Mouse (Mus musculus): ENCODE results near the gene Med13l.

The Med13l gene

DNA sequence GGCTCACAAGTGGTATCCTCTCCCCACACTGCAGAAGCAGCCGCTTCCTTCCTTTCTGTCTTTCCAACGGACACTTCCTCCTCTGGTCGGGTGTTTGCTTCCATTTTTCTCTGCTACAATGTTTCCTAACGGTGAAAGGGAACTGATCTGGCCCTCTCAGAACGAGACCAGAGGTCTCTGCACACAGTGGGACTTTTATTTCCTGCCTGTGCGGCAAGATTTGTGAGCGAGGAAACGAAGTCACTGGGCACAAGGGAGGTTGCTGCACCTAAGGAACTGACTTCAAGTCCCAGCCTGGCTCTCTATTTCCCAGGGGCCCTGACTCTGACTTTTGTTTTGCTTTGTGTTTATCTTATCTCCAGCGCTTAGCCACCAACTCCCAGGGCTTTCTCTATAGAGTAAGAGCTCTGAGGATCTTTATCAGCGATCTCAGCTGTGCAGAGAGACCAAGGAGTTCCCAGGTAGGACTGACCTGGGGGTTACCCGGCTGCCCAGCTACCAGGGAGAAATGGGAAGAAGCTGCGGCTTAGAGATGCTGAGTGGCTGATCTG, 4.0 kb upstream of the Med13l start:
- peak; percentile 20 for DNase-seq (ENCODE audit: low spot score)

DNA sequence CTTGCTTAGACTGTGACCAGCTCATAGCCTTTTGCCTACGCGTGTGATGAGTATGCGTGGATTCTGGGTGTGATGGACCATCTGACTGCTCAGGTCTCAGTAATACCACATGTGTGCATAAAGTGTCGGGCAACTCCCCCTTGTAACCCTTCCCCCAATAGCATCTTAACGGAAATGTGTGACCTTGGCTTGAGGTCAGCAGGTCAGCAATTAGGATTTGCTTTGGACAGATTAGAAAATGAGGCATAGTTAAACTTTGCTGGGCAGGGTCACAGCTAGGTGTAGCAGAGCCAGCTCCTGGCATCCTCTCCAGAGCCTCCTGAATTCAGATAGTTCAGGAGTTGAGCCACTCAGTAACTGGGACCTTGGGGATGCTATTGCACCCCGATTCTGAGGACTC, 1.6 kb upstream of the Med13l start:
- DNase-seq (ENCODE audit: low spot score): no peak

DNA sequence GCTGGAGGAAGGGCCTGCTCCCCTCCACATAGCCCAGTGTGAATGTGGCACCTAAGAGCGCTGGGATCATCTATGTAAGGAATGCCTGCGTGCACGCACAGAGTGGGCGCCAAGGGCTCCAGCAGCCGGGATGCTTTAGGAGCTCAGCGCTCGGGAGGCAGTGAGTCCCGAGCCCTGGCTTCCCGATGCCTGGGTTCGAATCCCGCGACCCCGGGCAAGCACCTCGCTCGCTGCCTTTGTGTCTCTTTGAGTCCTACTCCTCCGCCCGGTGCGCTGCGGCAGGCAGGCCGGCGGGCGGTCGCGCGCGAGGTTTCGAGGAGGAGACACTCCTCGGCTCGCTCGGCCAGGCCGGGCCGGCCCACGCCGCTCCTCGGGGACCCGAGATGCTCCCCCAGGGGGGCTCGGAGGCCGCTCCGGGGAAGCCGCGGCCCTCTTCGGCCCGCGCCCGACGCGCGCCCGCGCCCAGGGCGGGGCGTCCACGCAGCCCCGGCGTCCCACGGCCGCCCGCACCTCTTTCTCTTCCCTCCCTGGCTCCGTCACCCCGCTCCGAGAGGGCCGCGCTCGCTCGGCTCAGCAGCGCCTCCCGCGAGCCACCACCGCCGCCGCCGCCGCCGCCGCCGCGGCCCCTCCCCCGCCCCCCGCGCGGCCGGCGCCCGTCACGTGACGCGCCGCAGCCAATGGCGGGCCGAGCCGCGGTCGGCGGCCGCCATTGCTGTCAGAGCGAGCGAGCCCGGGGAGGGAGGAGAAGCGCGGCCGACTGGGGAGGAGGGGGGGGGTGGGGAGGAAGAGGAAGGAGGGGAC, 695 bp upstream of the Med13l start:
- peak; percentile 86 for DNase-seq (ENCODE audit: low spot score)

DNA sequence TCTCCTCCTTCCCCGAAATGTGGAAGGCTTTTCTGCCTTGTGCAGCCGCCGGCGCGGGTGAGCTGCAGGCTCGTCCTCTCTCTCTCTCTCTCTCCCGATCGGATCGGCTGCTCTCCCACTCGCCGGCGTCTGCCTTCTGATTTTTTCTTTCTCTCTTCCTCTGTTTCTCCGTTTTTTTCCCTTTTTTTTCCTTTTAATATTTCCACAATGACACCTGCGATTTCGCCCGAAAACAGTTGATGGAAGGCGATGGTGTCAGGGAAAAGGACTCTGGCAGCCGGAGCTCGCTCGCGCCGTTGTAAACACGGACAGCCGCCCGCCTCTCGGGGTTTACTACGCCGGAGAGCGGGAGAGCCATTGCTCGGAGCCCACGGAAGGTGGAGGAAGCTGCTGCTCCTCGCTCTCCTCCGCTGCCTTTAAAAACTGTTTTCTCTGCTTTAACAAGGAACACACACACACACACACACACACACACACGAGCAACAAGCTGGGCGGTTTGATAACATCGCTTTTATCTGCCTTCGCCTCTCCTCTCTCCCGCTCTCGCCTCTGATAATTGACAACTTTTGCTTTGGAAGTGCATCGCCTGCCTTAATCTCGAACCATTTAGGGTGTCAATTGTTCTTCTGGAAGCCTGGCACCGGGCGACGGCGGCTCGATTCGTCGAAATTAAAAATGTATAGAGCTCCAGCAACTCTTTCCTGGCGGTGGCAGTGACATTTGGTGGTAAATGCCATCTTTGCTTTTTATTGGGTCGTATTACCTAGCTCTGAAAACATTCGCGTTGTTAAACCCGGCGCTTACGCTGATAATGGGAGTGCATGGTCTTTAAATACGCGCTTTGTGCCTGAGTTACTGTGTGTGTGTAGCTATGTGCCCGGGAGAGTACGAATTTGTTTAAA, 858 bp downstream of the Med13l start:
- peak; percentile 62 for DNase-seq (ENCODE audit: low spot score)

GRCm38 (mm10) chr5:118562206-118562605, 1.7 kb downstream of the Med13l start:
- no peak for DNase-seq (ENCODE audit: low spot score)

DNA sequence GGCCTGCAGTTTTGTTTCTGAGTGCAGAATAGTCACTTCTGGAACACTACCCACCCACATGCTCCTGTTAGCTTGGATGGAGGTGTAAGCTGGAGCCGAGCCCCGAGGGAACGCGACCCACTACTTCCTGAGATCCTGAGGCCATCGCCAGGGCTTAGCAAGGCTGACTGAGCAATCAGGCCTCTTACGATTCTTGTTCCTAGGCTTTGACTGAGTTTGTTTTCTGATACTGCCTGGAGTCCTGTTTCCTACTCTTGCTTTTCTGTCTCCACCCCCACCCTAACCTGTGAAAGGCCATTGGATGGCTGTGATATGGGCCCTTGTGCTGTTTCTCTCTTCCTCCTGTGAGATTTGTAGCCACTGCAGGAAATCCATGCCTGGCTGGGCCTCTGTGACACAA, 3.1 kb downstream of the Med13l start:
- no peak for DNase-seq (ENCODE audit: low spot score)

GRCm38 (mm10) chr5:118567395-118567794, 6.9 kb downstream of the Med13l start:
- no peak for DNase-seq (ENCODE audit: low spot score)

DNA sequence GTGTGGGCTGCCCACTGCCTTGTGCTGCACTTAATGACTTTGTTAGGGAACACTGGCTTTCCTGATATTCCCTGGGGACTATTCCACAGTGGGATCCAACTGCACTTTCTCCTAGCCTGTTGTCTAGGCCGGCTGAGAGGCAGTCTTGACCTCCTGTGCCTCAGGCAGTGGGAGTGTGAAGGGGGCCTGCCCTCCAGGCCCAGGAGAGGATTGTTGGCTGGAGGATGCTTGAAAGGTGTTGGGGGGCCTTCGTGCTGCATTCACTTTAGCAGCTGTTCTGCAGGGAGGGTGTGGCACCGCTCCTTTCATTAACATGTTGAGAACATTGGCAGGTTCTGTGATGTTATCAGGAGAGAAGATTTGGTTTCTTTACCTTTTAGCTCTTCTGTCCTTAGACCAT, 8.5 kb downstream of the Med13l start:
- no peak for DNase-seq (ENCODE audit: low spot score)

DNA sequence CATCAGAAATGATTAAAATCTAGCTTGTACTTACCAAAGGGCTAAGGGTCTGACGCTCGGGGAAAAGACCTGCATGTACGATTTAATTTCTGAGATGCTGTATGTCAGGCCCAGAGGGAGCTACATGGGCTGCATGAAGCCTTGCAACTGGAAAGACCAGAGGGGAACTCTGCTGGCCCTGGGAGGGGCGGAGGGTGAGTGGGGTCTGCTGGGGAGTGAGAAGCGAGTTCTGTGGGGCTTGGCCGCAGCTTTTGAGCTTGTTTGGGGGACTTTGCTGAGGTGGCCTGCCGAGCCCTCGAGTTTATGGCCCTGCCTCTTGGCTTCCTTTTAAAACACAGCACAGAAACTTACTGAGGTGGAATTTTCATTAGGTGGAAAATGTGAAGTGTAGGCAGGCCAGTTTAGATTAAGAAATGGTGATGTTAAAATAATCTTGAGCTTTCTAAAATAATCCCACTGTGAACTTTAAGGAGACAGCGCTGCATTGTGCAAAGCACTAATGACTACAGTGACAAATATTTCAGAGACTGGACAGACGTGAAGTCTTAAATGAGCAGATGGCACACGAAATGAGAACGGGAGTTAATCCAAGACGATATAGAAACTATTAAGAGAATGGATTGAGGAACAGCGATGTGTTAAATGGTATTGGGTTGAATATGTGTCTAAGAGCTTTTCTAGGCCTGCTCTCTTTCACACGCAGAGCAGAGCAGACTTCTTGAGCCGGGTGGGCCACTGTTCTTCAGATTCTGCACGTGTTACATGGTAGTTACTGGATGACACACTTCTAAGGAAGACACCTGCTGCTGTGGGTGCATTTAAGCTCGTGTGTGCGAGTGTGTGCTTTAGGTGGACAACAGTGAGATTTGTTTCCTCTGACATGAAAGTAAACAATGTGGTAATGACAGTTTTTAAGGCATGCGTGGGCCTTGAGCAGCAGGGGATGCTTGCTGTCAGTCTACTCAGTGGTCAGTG, 9.4 kb downstream of the Med13l start:
- no peak for DNase-seq (ENCODE audit: low spot score)

DNA sequence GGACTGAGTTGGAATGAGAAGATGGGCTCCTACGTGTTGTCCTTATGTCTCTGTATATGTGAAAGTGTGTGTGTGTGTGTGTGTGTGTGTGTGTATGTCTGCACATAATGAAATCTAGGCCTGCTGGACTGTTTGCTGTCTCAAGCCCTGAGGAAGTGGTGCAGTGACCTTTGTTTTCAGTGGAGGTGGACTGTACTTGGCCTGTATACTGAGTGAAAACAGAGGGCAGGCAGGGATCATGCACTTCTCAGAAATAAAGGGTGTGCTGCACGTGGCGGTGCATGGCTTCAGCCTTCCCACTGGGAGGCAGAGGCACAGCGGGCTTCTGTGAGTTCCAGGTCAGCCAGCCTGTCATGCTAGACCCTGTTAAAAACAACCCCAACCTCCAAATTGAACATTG, 11.0 kb downstream of the Med13l start:
- peak; percentile 34 for DNase-seq (ENCODE audit: low spot score)

DNA sequence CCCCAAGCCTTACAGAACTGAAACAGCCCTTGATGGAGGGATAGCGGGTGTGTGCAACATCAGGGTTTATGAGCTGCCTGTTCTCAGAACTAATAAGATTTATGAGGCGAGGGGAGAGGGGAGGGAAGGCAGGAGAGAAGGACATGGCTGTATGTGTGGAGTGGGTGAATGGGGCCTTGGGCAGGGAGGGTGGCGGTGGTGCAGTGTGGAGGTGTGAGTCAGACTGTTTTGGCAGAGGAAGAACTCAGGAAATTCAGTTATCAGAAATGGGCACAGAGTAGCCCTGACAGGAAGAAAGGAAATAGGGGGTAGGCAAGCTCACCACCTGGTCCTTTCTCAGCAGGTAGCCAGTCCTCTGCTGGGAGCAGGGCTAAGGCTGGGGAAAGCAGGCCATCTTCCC, 13.8 kb downstream of the Med13l start:
- no peak for DNase-seq (ENCODE audit: low spot score)

DNA sequence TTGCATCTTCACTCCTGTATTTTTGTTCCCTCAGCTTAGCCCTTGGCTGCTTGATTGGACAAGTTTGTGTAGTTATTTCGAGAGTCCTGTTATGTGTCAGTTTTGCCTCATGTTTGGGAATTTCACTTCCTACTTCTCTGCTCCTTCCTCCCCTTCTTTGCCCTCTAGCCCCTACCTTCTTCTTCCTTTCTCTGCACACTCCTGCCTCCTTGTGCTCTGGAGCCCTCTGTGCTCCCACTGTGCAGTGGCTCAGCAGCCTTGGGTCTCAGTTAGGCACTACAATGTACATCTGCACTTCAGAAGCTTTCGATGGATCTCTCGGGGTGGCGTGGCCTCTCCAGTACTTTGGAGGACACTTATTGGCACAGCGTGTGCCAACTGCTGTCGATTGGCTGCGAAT, 14.5 kb downstream of the Med13l start:
- DNase-seq (ENCODE audit: low spot score): no peak

GRCm38 (mm10) chr5:118575909-118576308, 15.4 kb downstream of the Med13l start:
- no peak for DNase-seq (ENCODE audit: low spot score)

DNA sequence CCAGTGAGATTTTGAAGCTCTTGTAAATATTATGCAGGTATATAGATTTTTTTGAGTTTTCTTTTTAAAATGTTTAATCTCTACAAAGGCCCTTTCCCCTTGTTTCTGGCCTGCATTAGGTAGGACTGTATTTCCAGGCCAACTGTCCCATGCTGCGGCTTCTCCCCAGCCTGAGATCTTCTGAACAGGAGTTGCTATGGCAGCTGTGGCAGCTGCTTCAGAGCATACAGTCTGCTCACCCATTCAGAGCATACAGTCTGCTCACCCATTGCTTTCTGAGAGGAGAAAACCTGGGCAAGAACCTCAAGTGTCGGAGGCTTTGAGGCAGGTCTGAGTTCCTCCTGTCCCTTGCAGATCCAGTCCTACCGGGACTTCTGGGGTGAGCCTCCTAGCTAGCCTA, 16.3 kb downstream of the Med13l start:
- no peak for DNase-seq (ENCODE audit: low spot score)

GRCm38 (mm10) chr5:118585355-118585754, 24.9 kb downstream of the Med13l start:
- no peak for DNase-seq (ENCODE audit: low spot score)

- peak; percentile 69 for DNase-seq (ENCODE audit: low spot score)
Observed at GRCm38 (mm10) chr5:118586560-118586959, 26.1 kb downstream of the Med13l start.

- DNase-seq (ENCODE audit: low spot score): no peak
Observed at GRCm38 (mm10) chr5:118588381-118588925, 28.0 kb downstream of the Med13l start.

DNA sequence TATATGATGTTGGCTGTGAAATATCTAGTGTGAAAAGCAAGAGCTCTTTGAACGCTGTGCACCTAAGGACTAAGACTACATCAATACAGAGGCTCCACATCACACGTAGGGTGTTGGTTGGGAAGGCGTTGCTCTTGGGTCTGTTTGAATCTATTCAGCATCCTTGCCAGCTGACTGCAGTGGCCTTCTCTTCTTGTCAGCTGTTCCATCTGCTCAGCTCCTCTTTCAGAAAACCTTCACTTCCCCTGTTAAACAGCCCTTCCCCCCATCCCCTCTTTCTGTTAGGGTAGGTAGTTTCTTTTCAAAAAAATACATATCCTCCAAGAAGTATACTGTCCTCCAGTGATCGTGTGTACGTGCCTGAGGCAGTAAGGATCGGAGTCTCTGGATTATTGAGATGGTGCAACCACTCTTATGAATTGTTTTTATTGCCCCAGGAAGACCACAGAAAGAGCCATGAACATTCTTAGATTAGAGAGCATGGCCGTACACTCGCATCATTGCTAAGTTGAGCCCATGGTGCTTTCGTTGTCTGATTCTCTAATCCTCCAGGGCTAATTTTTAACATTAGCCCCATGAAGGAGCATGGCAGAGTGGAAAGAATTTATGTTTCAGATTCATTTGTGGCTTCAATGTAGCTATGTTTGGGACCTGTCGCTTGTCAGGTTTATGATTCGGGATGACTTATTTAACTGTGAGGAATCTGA, 28.9 kb downstream of the Med13l start:
- DNase-seq (ENCODE audit: low spot score): no peak

DNA sequence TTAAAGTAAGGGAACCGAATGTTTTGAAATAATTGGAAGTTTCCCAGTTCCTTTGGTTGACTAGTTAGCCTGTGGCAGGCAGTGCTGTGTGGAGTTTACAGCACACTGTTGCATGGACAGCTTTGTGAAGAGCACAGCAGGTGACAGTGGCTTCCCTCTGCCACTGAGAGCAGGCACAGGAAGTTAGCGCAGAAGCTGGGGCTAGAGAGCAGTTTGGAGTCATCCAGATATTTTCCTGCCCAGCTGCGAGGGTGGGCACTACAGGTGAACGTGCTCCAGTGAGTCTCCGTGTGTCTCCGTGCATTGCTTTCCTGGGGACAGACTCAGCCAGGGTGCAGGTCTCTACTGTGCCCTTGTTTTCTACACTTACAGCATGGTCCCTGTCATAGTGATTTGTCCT, 30.4 kb downstream of the Med13l start:
- no peak for DNase-seq (ENCODE audit: low spot score)

DNA sequence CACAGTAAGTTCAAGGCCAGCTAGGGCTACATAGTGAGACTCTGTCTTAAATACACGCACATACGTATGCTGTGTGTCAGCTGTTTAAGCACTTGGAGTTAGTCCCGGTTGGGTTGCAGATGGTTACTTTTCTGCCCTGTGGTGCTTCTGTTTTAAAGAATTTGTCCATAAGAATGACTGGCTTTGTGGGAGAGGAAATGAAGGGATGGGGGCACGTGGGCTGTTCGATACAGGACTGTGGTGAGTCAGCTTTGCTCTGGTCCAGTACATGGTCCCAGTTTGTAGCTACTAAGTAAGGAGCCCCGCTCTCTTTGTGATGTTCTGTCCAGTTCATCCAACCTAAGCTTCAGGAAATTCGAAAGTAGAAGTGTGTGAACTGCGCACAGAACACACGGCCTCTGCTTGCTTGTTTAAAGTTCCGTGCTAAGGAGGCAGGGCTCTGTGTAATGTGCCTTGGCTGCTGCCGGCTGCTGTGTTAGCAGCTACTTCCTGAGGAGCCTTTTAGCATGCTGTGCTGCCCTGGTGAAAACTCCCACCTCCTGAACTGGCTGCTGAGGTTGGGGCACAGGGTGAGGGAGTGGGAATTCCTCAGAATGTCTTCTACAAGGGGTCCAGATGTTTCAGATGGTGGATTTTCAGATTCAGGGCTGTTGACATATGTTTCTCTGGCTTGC, 31.5 kb downstream of the Med13l start:
- DNase-seq (ENCODE audit: low spot score): no peak
